Mouse (Mus musculus) heart, embryonic 16.5 days (tissue): ENCODE data around the gene Dusp8. TPM values are rescaled to one million over a fixed set of nuclear protein-coding genes. Genes with fewer than 3 reads are reported as not detected.

Source experiments
- ATAC-seq: fragments of 200-750 bp; cut with Nextera tagmentation; replicated peaks from 2 replicates; pipeline ENCODE4 v1.8.0; 2017; ENCODE audit warnings: moderate number of reproducible peaks; ENCODE audit not compliant: insufficient read depth, low FRiP score; ENCODE audit errors: extremely low read depth
- H3K27ac ChIP-seq: fragments of 300-500 bp; sonication (generic); 2 replicates; pipeline ENCODE4 v1.5.1; 2014; ENCODE audit warnings: mild to moderate bottlenecking, low read length, control low read depth, moderate library complexity
- H3K27me3 ChIP-seq: fragments of 300-500 bp; sonication (generic); 2 replicates; pipeline ENCODE4 v1.6.1; 2014; ENCODE audit warnings: low read length, mixed read lengths; ENCODE audit not compliant: control insufficient read depth, insufficient read depth
- H3K36me3 ChIP-seq: fragments of 300-500 bp; sonication (generic); 2 replicates; pipeline ENCODE4 v1.6.1; 2014; ENCODE audit not compliant: control insufficient read depth, insufficient read depth
- H3K4me1 ChIP-seq: fragments of 300-500 bp; sonication (generic); 2 replicates; pipeline ENCODE4 v1.6.1; 2014; ENCODE audit warnings: low read length, mixed read lengths; ENCODE audit not compliant: control insufficient read depth, insufficient read depth
- H3K4me2 ChIP-seq: fragments of 300-500 bp; sonication (generic); 2 replicates; pipeline ENCODE4 v1.6.1; 2014; ENCODE audit warnings: low read depth, mild to moderate bottlenecking, control low read depth, low read length
- H3K4me3 ChIP-seq: fragments of 300-500 bp; sonication (generic); 2 replicates; pipeline ENCODE4 v1.5.1; 2014; ENCODE audit warnings: mild to moderate bottlenecking, control low read depth, low read length
- H3K9ac ChIP-seq: fragments of 300-500 bp; sonication (generic); 2 replicates; pipeline ENCODE4 v1.6.1; 2014; ENCODE audit warnings: low read length, control low read depth
- H3K9me3 ChIP-seq: fragments of 300-500 bp; sonication (generic); replicated peaks from 2 replicates; pipeline ENCODE4 v1.6.1; 2016; ENCODE audit warnings: low read length; ENCODE audit not compliant: control insufficient read depth
- WGBS: fragments of 180-500 bp; shearing (Covaris S2); extraction: QIAGEN DNeasy Blood & Tissue Kit; methylation state at CpG from one replicate; pipeline ENCODE4 v1.1.7; 2014; 5-methylcytosine and 5-hydroxymethylcytosine counted together
- polyA plus RNA-seq: library from polyadenylated mRNA; unstranded; fragments of >200 nt; fragmentation: Nextera tagmentation; extraction: Ambion mirVana; gene quantifications from 2 replicates; pipeline ENCODE4 v1.2.1, GENCODE M21; 2015

The Dusp8 gene
- polyA plus RNA-seq, 1 experiment from 2014 or later = 9.3 TPM

DNA sequence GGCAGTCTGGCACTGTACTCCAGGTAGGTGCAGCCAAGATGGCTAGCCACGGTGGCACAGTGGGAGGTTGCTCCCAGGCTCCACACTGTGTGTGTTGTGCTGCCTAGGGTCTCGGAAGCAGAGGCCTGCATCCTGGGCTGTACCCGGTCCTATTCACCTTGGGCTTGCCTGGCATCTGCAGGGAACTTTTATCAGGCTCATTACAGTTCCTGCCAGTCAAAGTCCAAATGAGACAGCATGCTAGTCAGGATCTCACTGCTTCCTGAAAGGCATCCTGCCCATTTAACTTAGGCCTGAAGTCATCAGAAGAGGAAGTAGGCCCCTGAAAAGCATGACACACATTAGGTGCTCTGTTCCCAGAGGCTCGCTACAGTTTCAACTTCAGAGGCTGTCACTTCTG, 27.2 kb downstream of the Dusp8 start:
- Histone ChIP-seq H3K4me1 (0 out of 2 replicates have a peak, but pooled peaks cover 2% of the 10 kb centered on the region), H3K27me3 (no peaks in the 10 kb centered on the region; the same call in 1 of the 2 replicates), H3K36me3 (no peaks in the 10 kb centered on the region), H3K9ac (no peak overlapping the region), H3K27ac (no peak overlapping the region), H3K4me2 (no peak overlapping the region), H3K4me3 (no peak overlapping the region), H3K9me3 (no peaks in the 10 kb centered on the region)
- ATAC-seq = no peak
- 41% methylated on average over 4 of the region's 4 CpGs for WGBS

DNA sequence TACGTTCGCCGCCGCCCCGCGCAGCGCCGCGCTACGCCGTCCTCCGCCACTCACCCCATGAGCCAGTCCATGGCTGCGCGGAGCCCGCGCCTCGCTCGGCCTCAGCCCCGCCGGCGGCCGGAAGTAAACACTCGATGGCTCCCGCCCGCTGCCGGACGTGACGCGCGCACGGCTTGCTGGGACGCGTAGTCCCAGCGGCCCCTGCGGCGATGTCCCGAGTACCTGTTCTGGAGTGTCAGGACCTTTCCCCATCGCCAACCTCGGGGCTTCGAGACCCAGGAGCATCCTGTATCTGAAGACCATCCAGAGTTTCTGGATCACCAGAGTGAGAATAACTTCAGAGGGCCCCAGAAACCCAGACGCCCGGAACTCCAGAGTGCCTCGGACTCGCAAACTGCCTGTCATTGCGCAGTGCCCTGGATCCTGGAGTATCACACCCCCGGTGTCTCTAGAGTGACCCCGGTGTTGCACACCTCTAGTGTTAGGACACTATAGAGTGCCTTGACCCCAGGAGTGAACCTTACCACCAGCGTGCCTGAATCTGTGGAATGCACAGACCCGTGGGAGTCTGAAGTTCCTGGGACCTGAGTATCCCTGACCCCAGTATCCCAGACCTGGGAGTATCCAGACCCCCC, 34.6 kb downstream of the Dusp8 start, which contains the start of gene Mob2:
Gene Mob2 (minus strand): TSS at position 135 of the 635 bp plus-strand sequence.
- peak; percentile 96 for ATAC-seq
- WGBS = under 1% methylated on average over 49 of the region's 49 CpGs
- H3K9me3 ChIP-seq = no peaks in the 10 kb centered on the region

DNA sequence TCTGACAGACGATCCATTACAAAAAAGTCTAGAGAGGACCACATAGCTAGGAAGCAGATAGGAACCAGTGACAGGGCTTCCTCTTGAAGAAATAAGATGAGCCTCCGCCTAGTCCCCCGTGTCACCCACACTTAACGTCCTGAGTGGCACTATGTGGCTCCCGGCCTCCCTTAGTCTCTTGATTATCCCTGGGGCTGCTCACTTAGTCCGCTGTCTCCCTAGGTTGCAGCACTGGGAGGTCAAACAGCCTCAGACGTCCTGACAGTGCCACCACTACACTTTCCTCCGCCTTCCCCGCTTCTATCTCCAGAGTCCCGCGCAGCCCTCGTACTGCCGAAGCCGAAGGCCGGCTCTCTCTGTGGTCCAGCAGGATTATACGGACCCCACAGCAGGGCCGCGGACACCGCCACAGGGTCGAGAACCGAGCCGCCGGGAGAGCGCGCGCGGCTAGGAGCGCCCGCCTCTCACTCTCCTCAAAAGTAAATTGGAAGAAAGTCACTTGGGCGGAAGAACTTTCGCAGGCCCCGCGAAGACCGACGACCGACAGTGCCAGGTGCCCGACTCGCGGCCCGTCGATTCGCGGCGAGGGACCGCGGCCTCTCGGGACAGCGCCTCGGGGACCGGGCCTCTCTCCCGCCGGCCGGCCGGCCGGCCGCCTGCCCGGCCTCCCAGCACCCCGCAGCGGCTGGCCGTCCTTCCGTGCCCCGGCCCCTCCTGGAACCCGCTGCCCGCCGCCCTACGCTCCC, 35.3 kb downstream of the Dusp8 start:
- H3K27me3 ChIP-seq = no peaks in the 10 kb centered on the region
- ATAC-seq = peak; percentile 28; the same call in 1 of the 2 replicates
- under 1% methylated on average over 59 of the region's 66 CpGs for WGBS
- peaks cover 29% of the 10 kb centered on the region for H3K4me1 ChIP-seq
- H3K4me3 ChIP-seq = peak overlapping the region; percentile 79
- 0 out of 2 replicates have a peak, but pooled peaks cover 4% of the 10 kb centered on the region for H3K36me3 ChIP-seq
- no peaks in the 10 kb centered on the region for H3K9me3 ChIP-seq
- H3K9ac ChIP-seq = peak overlapping the region; percentile 88
- H3K27ac ChIP-seq = peak overlapping the region; percentile 72
- H3K4me2 ChIP-seq = peak overlapping the region; percentile 69

More for the DNA sequence above, 34.6 kb downstream of the Dusp8 start, which contains the start of gene Mob2:
- 0 out of 2 replicates have a peak, but pooled peaks cover 4% of the 10 kb centered on the region for H3K36me3 ChIP-seq
- H3K4me1 ChIP-seq = peaks cover 25% of the 10 kb centered on the region
- peak within 1 kb of the TSS; percentile 72 for H3K27ac ChIP-seq
- H3K9ac ChIP-seq = peak within 1 kb of the TSS; percentile 88
- H3K4me2 ChIP-seq = peak within 1 kb of the TSS; percentile 77
- peak within 1 kb of the TSS; percentile 79 for H3K4me3 ChIP-seq
- no peaks in the 10 kb centered on the region for H3K27me3 ChIP-seq

DNA sequence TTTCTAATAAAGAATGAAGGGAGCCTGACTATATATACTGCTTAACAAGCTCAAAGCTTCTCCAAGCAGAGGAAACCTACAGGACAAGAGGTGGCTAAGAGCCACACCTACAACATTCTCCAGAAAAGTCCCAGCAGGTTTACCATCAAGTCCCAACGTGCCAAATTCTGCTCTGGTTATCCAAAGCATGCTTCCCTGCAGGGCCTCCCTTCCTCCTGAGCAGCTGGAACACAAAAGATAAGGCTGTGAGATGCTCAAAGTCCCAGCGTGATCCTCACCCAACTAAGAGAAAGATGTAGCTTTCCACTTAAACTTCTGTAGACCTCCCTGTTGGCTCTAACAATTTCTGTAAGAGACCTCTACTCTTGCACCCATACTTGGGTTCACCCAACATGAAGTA, 36.6 kb downstream of the Dusp8 start:
- Histone ChIP-seq H3K4me1 (peaks cover 31% of the 10 kb centered on the region), H3K4me2 (no peak overlapping the region), H3K36me3 (0 out of 2 replicates have a peak, but pooled peaks cover 4% of the 10 kb centered on the region), H3K27me3 (no peaks in the 10 kb centered on the region), H3K9me3 (no peaks in the 10 kb centered on the region), H3K27ac (no peak overlapping the region), H3K9ac (no peak overlapping the region; the same call in 1 of the 2 replicates), H3K4me3 (no peak overlapping the region)
- 25% methylated on average over 2 of the region's 2 CpGs for WGBS
- ATAC-seq = no peak

DNA sequence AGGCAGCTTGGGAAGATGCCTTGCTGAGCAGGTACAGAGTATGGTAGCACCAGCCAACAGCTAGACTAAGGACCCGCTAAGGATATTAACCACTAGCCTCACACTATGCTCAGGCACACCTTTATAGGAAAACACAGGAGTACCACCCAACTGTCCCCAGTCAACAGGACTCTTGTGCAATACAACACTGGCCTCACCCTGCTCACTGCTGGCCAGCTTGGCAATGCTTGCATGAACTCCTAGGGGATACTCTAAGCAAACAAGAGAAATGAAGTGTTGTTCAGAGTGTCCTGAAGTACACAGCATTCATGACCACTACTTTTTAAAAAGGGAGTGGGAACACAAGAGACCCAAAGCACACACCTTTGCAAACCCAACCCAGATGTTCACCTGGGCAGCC, 38.5 kb downstream of the Dusp8 start:
- peak overlapping the region; percentile 9; the same call in 1 of the 2 replicates for H3K27ac ChIP-seq
- 87% methylated on average over 1 of the region's 1 CpGs for WGBS
- no peaks in the 10 kb centered on the region for H3K9me3 ChIP-seq
- 0 out of 2 replicates have a peak, but pooled peaks cover 4% of the 10 kb centered on the region for H3K36me3 ChIP-seq
- no peak overlapping the region for H3K4me2 ChIP-seq
- no peak overlapping the region for H3K4me3 ChIP-seq
- H3K4me1 ChIP-seq = peaks cover 31% of the 10 kb centered on the region
- H3K27me3 ChIP-seq = no peaks in the 10 kb centered on the region
- no peak for ATAC-seq
- no peak overlapping the region for H3K9ac ChIP-seq

DNA sequence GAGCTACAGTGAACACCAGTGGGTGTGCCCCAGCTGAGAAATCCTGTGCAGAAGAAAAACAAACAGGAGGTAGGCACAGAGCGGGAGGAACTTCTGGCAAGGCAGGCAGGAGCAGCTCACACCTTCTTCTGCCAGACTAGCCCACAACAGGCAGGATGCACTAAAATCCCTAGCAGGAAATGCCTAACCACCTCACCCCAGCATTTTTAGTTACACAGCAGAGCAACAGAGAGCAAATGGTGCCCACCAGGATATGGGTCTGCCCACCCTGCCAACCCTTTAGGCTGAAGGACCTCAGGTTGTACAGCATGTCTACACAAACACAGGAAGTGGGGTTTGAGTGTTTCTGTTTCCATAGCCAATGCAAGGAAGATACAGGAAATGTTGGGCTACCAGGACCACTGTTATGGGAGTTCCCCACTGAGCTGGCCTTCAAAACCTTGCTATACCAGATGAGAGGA, 39.0 kb downstream of the Dusp8 start:
- Histone ChIP-seq H3K9me3 (no peaks in the 10 kb centered on the region), H3K4me1 (peaks cover 30% of the 10 kb centered on the region), H3K4me3 (no peak overlapping the region), H3K4me2 (no peak overlapping the region), H3K9ac (no peak overlapping the region), H3K27ac (peak overlapping the region; percentile 44), H3K36me3 (0 out of 2 replicates have a peak, but pooled peaks cover 4% of the 10 kb centered on the region), H3K27me3 (no peaks in the 10 kb centered on the region)
- 69% methylated on average over 1 of the region's 1 CpGs for WGBS
- no peak for ATAC-seq

DNA sequence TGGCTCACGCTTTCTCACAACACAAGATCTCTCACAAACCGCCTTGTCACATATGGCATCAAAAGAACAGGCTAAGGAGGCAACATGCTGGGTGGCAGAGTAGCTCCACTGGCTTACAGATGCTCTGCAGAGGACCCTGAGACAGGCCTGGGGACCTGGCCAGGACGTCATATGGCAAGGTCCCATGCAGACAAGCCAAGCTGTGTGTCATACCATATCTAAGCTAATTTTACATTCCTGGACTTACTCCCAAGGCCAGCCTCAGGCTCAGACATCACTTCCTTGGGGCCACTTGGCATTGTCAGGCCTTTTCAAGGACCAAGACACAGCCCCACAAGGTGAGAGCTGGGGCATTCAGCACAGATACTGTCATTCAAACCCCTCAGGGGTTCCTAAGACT, 40.2 kb downstream of the Dusp8 start:
- 65% methylated on average over 3 of the region's 3 CpGs for WGBS
- no peak overlapping the region for H3K9ac ChIP-seq

DNA sequence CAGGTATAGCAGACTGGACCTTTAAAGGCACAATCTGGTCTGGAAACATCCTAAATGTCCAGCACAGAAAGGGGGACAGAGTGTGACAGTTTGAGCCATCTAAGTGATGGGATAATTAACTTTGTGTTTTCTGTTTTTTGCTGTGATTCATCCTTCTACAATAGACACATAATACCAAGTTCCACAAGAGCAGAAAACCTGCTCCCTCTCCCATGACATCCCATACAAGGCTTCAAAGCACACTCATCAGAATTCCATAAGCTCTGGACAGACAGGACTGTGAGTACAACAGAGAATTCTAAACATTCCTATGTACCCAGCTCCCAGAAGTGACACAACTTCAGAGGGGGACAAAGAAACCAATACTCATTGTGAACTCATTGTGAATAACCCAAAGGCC, 45.1 kb downstream of the Dusp8 start:
- Histone ChIP-seq H3K27ac (no peak overlapping the region), H3K36me3 (no peaks in the 10 kb centered on the region), H3K4me2 (no peak overlapping the region), H3K27me3 (no peaks in the 10 kb centered on the region), H3K4me1 (peaks cover 4% of the 10 kb centered on the region; the same call in 1 of the 2 replicates), H3K4me3 (no peak overlapping the region), H3K9ac (no peak overlapping the region), H3K9me3 (no peaks in the 10 kb centered on the region)
- ATAC-seq = no peak

More for the DNA sequence above, 40.2 kb downstream of the Dusp8 start:
- Histone ChIP-seq H3K4me3 (no peak overlapping the region), H3K4me2 (no peak overlapping the region), H3K27me3 (no peaks in the 10 kb centered on the region), H3K27ac (no peak overlapping the region), H3K9me3 (no peaks in the 10 kb centered on the region), H3K36me3 (0 out of 2 replicates have a peak, but pooled peaks cover 4% of the 10 kb centered on the region), H3K4me1 (peaks cover 27% of the 10 kb centered on the region)
- ATAC-seq = no peak

DNA sequence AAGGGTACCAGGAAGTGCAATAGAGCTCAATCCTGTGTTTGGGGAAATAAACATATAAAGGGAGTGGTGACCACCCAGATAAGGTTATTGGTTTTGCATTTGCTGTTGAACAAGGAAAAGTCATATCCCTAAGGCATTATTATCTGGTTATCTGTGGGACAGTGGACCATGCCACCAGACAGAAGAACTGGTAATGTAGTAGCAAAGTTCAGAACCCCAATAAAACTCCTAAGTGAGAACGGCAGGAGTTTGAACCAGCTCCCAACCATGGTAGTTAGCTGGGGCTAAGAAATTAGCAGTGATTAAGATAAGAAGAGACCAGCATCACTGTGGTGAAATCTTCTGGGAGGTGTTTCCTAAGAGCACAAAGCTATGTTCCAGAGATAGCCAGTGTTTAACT, 49.7 kb downstream of the Dusp8 start:
- Histone ChIP-seq H3K4me1 (no peaks in the 10 kb centered on the region), H3K4me2 (no peak overlapping the region), H3K27ac (no peak overlapping the region), H3K9me3 (no peaks in the 10 kb centered on the region), H3K4me3 (no peak overlapping the region), H3K27me3 (no peaks in the 10 kb centered on the region), H3K9ac (no peak overlapping the region), H3K36me3 (no peaks in the 10 kb centered on the region)
- WGBS = 71% methylated on average over 1 of the region's 1 CpGs
- no peak for ATAC-seq
